Mouse (Mus musculus) retina, embryonic 14.5 days (tissue): ENCODE data around the gene Rpl39.
A peak's percentile ranks its signal among the peaks of the same experiment; 100 is the strongest.
"Not testable (repeated sequence)": the region's sequence is repeated elsewhere in the genome, so short reads cannot be mapped to it uniquely, and the experiment has no call there.

Source experiments
- DNase-seq: peaks from one replicate; pipeline ENCODE4 v3.0.0-alpha.2; 2015; ENCODE audit warnings: low spot score

Rpl39 gene

GRCm38 (mm10) chrX:37084927-37085660, at the start of gene Rpl39:
Gene Rpl39, minus strand, starts transcription at chrX:37085402.
- DNase-seq = peak; percentile 87

- peak; percentile 82 for DNase-seq
Measured at GRCm38 (mm10) chrX:37126671-37127358, 41.6 kb upstream of the Rpl39 start, which contains the start of gene Nkap. Gene Nkap, plus strand, starts transcription at chrX:37126795.

- no peak for DNase-seq
Measured at GRCm38 (mm10) chrX:37125511-37125910, 40.3 kb upstream of the Rpl39 start.

GRCm38 (mm10) chrX:37120212-37120611, 35.0 kb upstream of the Rpl39 start:
- no peak for DNase-seq

GRCm38 (mm10) chrX:37119585-37119984, 34.4 kb upstream of the Rpl39 start:
- DNase-seq = no peak

GRCm38 (mm10) chrX:37117085-37117484, 31.9 kb upstream of the Rpl39 start:
- no peak for DNase-seq

- no peak for DNase-seq
Measured at GRCm38 (mm10) chrX:37110881-37111193, 25.6 kb upstream of the Rpl39 start.

GRCm38 (mm10) chrX:37110193-37110880, 25.1 kb upstream of the Rpl39 start, which contains the start of gene Upf3b:
Gene Upf3b, minus strand, starts transcription at chrX:37110322.
- peak; percentile 94 for DNase-seq

GRCm38 (mm10) chrX:37109526-37110192, 24.5 kb upstream of the Rpl39 start:
- DNase-seq = peak; percentile 10

- no peak for DNase-seq
Measured at GRCm38 (mm10) chrX:37103826-37104225, 18.6 kb upstream of the Rpl39 start.

GRCm38 (mm10) chrX:37098681-37099080, 13.5 kb upstream of the Rpl39 start:
- DNase-seq = no peak

- DNase-seq = no peak
Measured at GRCm38 (mm10) chrX:37095106-37095768, 10.0 kb upstream of the Rpl39 start.

- no peak for DNase-seq
Measured at GRCm38 (mm10) chrX:37091457-37091856, 6.3 kb upstream of the Rpl39 start.

GRCm38 (mm10) chrX:37088778-37089177, 3.6 kb upstream of the Rpl39 start:
- DNase-seq = no peak

GRCm38 (mm10) chrX:37085665-37086064, 463 bp upstream of the Rpl39 start:
- no peak for DNase-seq

- no peak for DNase-seq
Measured at GRCm38 (mm10) chrX:37084318-37084926, 780 bp downstream of the Rpl39 start.

- DNase-seq = no peak
Measured at GRCm38 (mm10) chrX:37081194-37081593, 4.0 kb downstream of the Rpl39 start.

- DNase-seq = not testable (repeated sequence)
Measured at GRCm38 (mm10) chrX:37080345-37080744, 4.9 kb downstream of the Rpl39 start.

GRCm38 (mm10) chrX:37076651-37077050, 8.6 kb downstream of the Rpl39 start:
- DNase-seq = no peak

GRCm38 (mm10) chrX:37074262-37074892, 10.8 kb downstream of the Rpl39 start:
- DNase-seq = peak; percentile 80

- no peak for DNase-seq
Measured at GRCm38 (mm10) chrX:37068766-37069165, 16.4 kb downstream of the Rpl39 start.
